Mouse (Mus musculus) mesoderm, embryonic 11.5 days (tissue): ENCODE measurements at regions not wholly inside any gene's neighbourhood (a gene's known extent, or its start where the extent isn't known, plus 50 kb on each side); places are given as distances from the start of the nearest gene placed in this dataset.

ENCODE experiments used
- DNase-seq: peaks from one replicate; pipeline ENCODE4 v3.0.0-alpha.2; 2012; ENCODE audit warnings: low read depth, low spot score

- DNase-seq, result no peak
Measured at GRCm38 (mm10) chr17:89592826-89593225, 317.4 kb downstream of the Gm10184 start.

GRCm38 (mm10) chr17:89559506-89559905 is 350.7 kb downstream of the Gm10184 start:
- DNase-seq, result no peak

GRCm38 (mm10) chr17:89554754-89555153 is 354.3 kb upstream of the Fshr start:
- DNase-seq, result no peak

- no peak for DNase-seq
Measured at GRCm38 (mm10) chr17:89553597-89553996, 353.1 kb upstream of the Fshr start.

GRCm38 (mm10) chr17:89550758-89551157 is 350.3 kb upstream of the Fshr start:
- no peak for DNase-seq

GRCm38 (mm10) chr17:89521912-89522311 is 321.4 kb upstream of the Fshr start:
- DNase-seq, result peak; percentile 4

GRCm38 (mm10) chr17:89519413-89519812 is 318.9 kb upstream of the Fshr start:
- no peak for DNase-seq

GRCm38 (mm10) chr17:89505288-89505687 is 304.8 kb upstream of the Fshr start:
- DNase-seq, result no peak

GRCm38 (mm10) chr17:89493547-89493946 is 293.1 kb upstream of the Fshr start:
- no peak for DNase-seq

GRCm38 (mm10) chr17:89466486-89466885 is 266.0 kb upstream of the Fshr start:
- no peak for DNase-seq

GRCm38 (mm10) chr17:89465883-89466282 is 265.4 kb upstream of the Fshr start:
- no peak for DNase-seq

- no peak for DNase-seq
Measured at GRCm38 (mm10) chr17:89460438-89460837, 260.0 kb upstream of the Fshr start.

GRCm38 (mm10) chr17:89454301-89454700 is 253.8 kb upstream of the Fshr start:
- no peak for DNase-seq

- DNase-seq, result no peak
Measured at GRCm38 (mm10) chr17:89450724-89451123, 250.2 kb upstream of the Fshr start.

GRCm38 (mm10) chr17:89449391-89449790 is 248.9 kb upstream of the Fshr start:
- DNase-seq, result no peak

GRCm38 (mm10) chr17:89434288-89434687 is 233.8 kb upstream of the Fshr start:
- no peak for DNase-seq

GRCm38 (mm10) chr17:89410026-89410425 is 209.6 kb upstream of the Fshr start:
- no peak for DNase-seq

GRCm38 (mm10) chr17:89405589-89405988 is 205.1 kb upstream of the Fshr start:
- no peak for DNase-seq

GRCm38 (mm10) chr17:89357241-89357640 is 156.8 kb upstream of the Fshr start:
- DNase-seq, result no peak

- no peak for DNase-seq
Measured at GRCm38 (mm10) chr17:89340497-89341205, 140.2 kb upstream of the Fshr start.

GRCm38 (mm10) chr17:89319602-89320288 is 119.3 kb upstream of the Fshr start:
- DNase-seq, result no peak

- no peak for DNase-seq
Measured at GRCm38 (mm10) chr17:89318356-89318755, 117.9 kb upstream of the Fshr start.

- no peak for DNase-seq
Measured at GRCm38 (mm10) chr17:89311133-89311532, 110.7 kb upstream of the Fshr start.
